Mouse (Mus musculus) forebrain, embryonic 14.5 days (tissue): ENCODE results near the gene Fhl3. TPM values are rescaled to one million over a fixed set of nuclear protein-coding genes. Genes with fewer than 3 reads are reported as not detected.
"Not testable (repeated sequence)": the region's sequence is repeated elsewhere in the genome, so short reads cannot be mapped to it uniquely, and the experiment has no call there.

Source experiments
- ATAC-seq: fragments of 200-750 bp; cut with Nextera tagmentation; 2 replicates; pipeline ENCODE4 v1.8.0; 2017; ENCODE audit warnings: mild to moderate bottlenecking, moderate library complexity
- DNase-seq: peaks from one replicate; pipeline ENCODE4 v3.0.0-alpha.2; 2015; ENCODE audit warnings: low spot score
- H3K27ac ChIP-seq: fragments of 300-500 bp; sonication (generic); 2 replicates; pipeline ENCODE4 v1.5.1; 2014; ENCODE audit warnings: low read depth, mild to moderate bottlenecking, control low read depth, low read length, moderate library complexity
- H3K27me3 ChIP-seq: fragments of 300-500 bp; sonication (generic); replicated peaks from 2 replicates; pipeline ENCODE4 v1.6.1; 2014; ENCODE audit warnings: low read length, control low read depth, mixed read lengths; ENCODE audit not compliant: control insufficient read depth, insufficient read depth
- H3K36me3 ChIP-seq: fragments of 300-500 bp; sonication (generic); 2 replicates; pipeline ENCODE4 v1.6.1; 2014; ENCODE audit warnings: low read length, control low read depth; ENCODE audit not compliant: control insufficient read depth, insufficient read depth
- H3K4me1 ChIP-seq: fragments of 300-500 bp; sonication (generic); 2 replicates; pipeline ENCODE4 v1.6.1; 2014; ENCODE audit warnings: antibody characterized with exemption, low read length, control low read depth; ENCODE audit not compliant: control insufficient read depth, insufficient read depth
- H3K4me2 ChIP-seq: fragments of 300-500 bp; sonication (generic); 2 replicates; pipeline ENCODE4 v1.6.1; 2014; ENCODE audit warnings: mild to moderate bottlenecking, control low read depth, low read length
- H3K4me3 ChIP-seq: fragments of 300-500 bp; sonication (generic); 2 replicates; pipeline ENCODE4 v1.5.1; 2014; ENCODE audit warnings: low read depth, low read length, control low read depth
- H3K9ac ChIP-seq: fragments of 300-500 bp; sonication (generic); 2 replicates; pipeline ENCODE4 v1.6.1; 2014; ENCODE audit warnings: mild to moderate bottlenecking, low read length, control low read depth, moderate library complexity
- H3K9me3 ChIP-seq: fragments of 300-500 bp; sonication (generic); replicated peaks from 2 replicates; pipeline ENCODE4 v1.6.1; 2016; ENCODE audit warnings: low read length, control low read depth, mixed read lengths; ENCODE audit not compliant: control insufficient read depth
- WGBS: fragments of 180-500 bp; shearing (Covaris S2); extraction: QIAGEN DNeasy Blood & Tissue Kit; methylation state at CpG from one replicate; pipeline ENCODE4 v1.1.7; 2014; 5-methylcytosine and 5-hydroxymethylcytosine counted together
- polyA plus RNA-seq: library from polyadenylated mRNA; unstranded; fragments of >200 nt; fragmentation: Nextera tagmentation; extraction: Ambion mirVana; gene quantifications from 2 replicates; pipeline ENCODE4 v1.2.1, GENCODE M21; 2014

The Fhl3 gene
- polyA plus RNA-seq, 1 experiment from 2014 or later = 1.4 TPM

DNA sequence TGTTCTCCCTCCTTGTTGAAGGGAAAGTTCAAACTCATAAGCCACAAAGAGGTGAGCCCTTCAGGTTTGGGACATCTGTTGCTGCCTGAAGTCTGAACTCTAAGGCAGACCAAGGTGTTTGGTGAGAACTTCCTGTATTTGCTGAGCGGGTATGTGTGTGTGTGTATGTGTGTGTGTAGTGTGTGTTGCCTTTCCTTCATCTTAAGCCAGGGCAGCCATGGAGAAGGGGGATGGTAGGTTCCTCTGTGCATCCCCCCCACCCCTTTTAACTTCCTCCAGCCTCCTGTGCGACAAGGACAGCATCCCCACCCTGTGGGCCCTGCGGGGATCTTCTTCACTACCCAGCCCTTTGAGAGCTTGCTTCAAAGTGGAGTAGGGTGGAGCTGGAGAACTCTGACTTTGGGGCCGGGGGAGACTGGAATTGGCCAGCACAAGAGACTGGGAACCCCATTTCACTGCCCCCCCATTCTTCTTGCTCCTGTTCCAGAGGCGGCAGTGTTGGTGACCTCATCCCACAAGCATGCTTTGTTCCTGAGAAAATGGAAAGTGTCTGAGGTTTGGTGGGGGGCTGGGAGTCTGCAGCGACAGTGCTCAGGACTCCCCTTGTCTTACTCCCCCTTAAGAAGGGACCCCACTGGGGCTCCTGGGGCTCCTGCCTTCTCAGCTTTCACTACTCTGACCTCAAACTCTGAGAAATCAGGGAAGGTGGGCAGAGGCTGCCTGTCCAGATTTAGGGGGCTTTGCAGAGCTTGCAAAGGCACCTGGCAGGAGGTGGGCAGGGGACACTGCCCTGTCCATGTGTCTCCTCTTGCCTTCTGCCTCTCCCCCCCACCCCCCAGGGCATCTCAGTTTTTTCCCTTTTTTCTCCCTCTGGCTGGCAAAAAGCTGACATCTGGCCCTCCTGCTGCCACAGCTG is 3.6 kb downstream of the Fhl3 start:
- ATAC-seq = no peak
- H3K9ac ChIP-seq = peak overlapping the region; percentile 44

GRCm38 (mm10) chr4:124704797-124705474 is 4.4 kb downstream of the Fhl3 start:
- peak overlapping the region; percentile 74; the same call in 1 of the 2 replicates for H3K27ac ChIP-seq
- ATAC-seq (no peak), DNase-seq (peak; percentile 13)
- H3K4me2 ChIP-seq = peak overlapping the region; percentile 14; the same call in 1 of the 2 replicates
- no peak overlapping the region for H3K4me3 ChIP-seq
- WGBS = 26% methylated on average over 11 of the region's 11 CpGs
- H3K4me1 ChIP-seq = peaks cover 30% of the 10 kb centered on the region
- no peaks in the 10 kb centered on the region for H3K36me3 ChIP-seq
- peaks cover 11% of the 10 kb centered on the region; the same call in 1 of the 2 replicates for H3K27me3 ChIP-seq
- H3K9ac ChIP-seq = peak overlapping the region; percentile 44; the same call in 1 of the 2 replicates
- no peaks in the 10 kb centered on the region for H3K9me3 ChIP-seq

More for the DNA sequence above, 3.6 kb downstream of the Fhl3 start:
- Histone ChIP-seq H3K4me2 (peak overlapping the region; percentile 14; the same call in 1 of the 2 replicates), H3K4me3 (no peak overlapping the region), H3K27ac (peak overlapping the region; percentile 74; the same call in 1 of the 2 replicates), H3K9me3 (no peaks in the 10 kb centered on the region), H3K27me3 (0 out of 2 replicates have a peak, but pooled peaks cover 7% of the 10 kb centered on the region), H3K36me3 (no peaks in the 10 kb centered on the region), H3K4me1 (peaks cover 28% of the 10 kb centered on the region)
- peak; percentile 41 for DNase-seq
- WGBS = 0% methylated on average over 6 of the region's 6 CpGs

DNA sequence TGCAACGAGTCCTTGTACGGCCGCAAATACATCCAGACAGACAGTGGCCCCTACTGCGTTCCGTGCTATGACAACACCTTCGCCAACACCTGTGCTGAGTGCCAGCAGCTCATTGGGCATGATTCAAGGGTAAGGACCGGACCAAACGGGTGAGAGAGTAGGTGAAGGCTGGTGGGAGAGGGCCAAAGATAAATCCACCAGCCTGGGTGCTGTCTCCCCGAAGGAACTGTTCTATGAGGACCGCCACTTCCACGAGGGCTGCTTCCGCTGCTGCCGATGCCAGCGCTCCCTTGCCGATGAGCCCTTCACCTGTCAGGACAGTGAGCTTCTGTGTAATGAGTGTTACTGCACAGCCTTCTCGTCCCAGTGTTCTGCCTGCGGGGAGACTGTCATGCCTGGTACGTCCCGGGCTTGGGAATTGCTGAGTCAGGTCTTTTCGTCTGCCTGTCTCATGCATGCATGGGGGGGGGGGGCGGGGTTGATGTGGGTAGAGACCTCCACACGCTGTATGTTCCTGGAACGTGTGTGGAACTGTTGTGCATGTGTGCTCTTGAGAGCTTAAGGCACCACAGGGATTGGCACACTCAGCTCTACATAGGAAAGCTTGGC is 5.3 kb downstream of the Fhl3 start:
- no peak overlapping the region for H3K27ac ChIP-seq
- no peak overlapping the region for H3K9ac ChIP-seq
- no peak for DNase-seq
- WGBS = 87% methylated on average over 23 of the region's 23 CpGs
- no peak for ATAC-seq
- peaks cover 16% of the 10 kb centered on the region; the same call in 1 of the 2 replicates for H3K27me3 ChIP-seq
- no peaks in the 10 kb centered on the region for H3K9me3 ChIP-seq
- H3K36me3 ChIP-seq = no peaks in the 10 kb centered on the region
- H3K4me1 ChIP-seq = peaks cover 32% of the 10 kb centered on the region
- H3K4me3 ChIP-seq = no peak overlapping the region
- H3K4me2 ChIP-seq = no peak overlapping the region

DNA sequence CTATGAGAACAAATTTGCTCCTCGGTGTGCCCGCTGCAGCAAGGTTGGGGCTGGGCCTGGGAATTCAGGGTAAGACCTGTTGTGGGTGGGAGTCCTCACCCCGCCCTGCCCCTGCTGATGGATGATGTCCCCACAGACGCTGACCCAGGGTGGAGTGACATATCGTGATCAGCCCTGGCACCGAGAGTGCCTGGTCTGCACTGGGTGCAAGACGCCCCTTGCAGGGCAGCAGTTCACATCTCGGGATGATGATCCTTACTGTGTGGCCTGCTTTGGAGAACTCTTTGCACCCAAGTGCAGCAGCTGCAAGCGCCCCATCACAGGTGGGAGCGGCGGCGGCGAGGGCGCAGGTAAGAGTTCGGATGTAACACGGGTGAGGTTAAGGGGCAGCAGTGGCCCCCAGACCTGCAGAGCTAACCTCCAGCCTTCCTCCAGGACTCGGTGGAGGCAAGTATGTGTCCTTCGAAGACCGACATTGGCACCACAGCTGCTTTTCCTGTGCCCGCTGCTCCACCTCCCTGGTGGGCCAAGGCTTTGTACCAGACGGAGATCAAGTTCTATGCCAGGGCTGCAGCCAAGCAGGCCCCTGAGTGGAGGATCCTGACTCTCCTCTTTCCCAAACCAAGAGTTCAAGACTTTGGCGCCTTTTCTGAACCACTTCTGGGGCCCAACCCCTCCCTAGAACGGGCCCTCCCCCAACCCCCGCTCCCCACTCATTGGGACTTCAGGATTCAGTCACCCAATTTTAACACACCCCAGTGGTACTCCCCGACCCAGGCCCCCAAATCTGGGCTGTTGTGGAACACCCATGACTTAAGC is 7.1 kb downstream of the Fhl3 start:
- not testable (repeated sequence) for H3K9ac ChIP-seq, H3K9me3 ChIP-seq, H3K36me3 ChIP-seq, H3K27ac ChIP-seq, ATAC-seq, H3K4me2 ChIP-seq, H3K4me3 ChIP-seq, DNase-seq
- Histone ChIP-seq H3K4me1 (peaks cover 22% of the 10 kb centered on the region), H3K27me3 (peaks cover 15% of the 10 kb centered on the region; the same call in 1 of the 2 replicates)
- WGBS = 87% methylated on average over 25 of the region's 25 CpGs

DNA sequence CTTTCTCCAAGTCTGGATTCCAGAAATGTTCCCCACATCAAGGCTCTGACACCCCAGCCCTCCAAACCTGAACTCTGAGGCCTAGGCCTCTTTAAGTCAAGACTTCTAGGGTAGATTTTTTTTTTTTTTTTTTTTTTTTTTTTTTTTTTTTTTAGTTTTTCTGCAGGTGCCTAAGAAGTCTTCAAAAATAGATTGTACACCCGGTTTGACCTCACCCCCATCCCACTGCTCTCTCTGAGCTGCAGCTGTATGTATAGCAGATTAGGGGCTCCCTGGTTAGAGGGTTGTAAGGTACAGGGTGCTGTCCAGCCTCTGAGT is 7.7 kb downstream of the Fhl3 start:
- not testable (repeated sequence) for ATAC-seq, H3K4me3 ChIP-seq, H3K9me3 ChIP-seq, H3K27ac ChIP-seq, H3K9ac ChIP-seq, H3K36me3 ChIP-seq, DNase-seq
- H3K4me1 ChIP-seq = peaks cover 22% of the 10 kb centered on the region
- H3K27me3 ChIP-seq = peaks cover 15% of the 10 kb centered on the region; the same call in 1 of the 2 replicates
- peak overlapping the region; percentile 51; the same call in 1 of the 2 replicates for H3K4me2 ChIP-seq
- WGBS = 18% methylated on average over 1 of the region's 1 CpGs

- Histone ChIP-seq H3K27ac (0 out of 2 replicates have a peak overlapping the region, but pooled peaks have one; percentile 21), H3K9me3 (no peaks in the 10 kb centered on the region), H3K4me3 (peak overlapping the region; percentile 23), H3K4me2 (peak overlapping the region; percentile 51), H3K27me3 (peaks cover 15% of the 10 kb centered on the region; the same call in 1 of the 2 replicates), H3K9ac (peak overlapping the region; percentile 56), H3K4me1 (peaks cover 18% of the 10 kb centered on the region), H3K36me3 (no peaks in the 10 kb centered on the region)
- 3% methylated on average over 39 of the region's 41 CpGs for whole genome bisulfite sequencing
- DNase-seq = peak; percentile 65
- ATAC-seq = peak; percentile 52
Observed at GRCm38 (mm10) chr4:124708518-124709477, 8.3 kb downstream of the Fhl3 start.

- no peak overlapping the region for H3K4me3 ChIP-seq
- 6% methylated on average over 18 of the region's 18 CpGs for WGBS
Observed at GRCm38 (mm10) chr4:124709961-124710446, 9.5 kb downstream of the Fhl3 start.

More at GRCm38 (mm10) chr4:124709961-124710446, 9.5 kb downstream of the Fhl3 start:
- DNase-seq (no peak), ATAC-seq (no peak)
- Histone ChIP-seq H3K27ac (no peak overlapping the region), H3K4me2 (peak overlapping the region; percentile 34; the same call in 1 of the 2 replicates), H3K9me3 (no peaks in the 10 kb centered on the region), H3K36me3 (no peaks in the 10 kb centered on the region), H3K4me1 (peaks cover 11% of the 10 kb centered on the region; the same call in 1 of the 2 replicates), H3K27me3 (peaks cover 15% of the 10 kb centered on the region; the same call in 1 of the 2 replicates), H3K9ac (peak overlapping the region; percentile 25; the same call in 1 of the 2 replicates)
